Mouse (Mus musculus) retina, postnatal 7 days (tissue): ENCODE results near the gene Syap1.
"Not testable (repeated sequence)": the region's sequence is repeated elsewhere in the genome, so short reads cannot be mapped to it uniquely, and the experiment has no call there.

ENCODE experiments used
- DNase-seq: peaks from one replicate; pipeline ENCODE4 v3.0.0-alpha.2; 2012; ENCODE audit warnings: low read depth, low spot score

Syap1 gene

DNA sequence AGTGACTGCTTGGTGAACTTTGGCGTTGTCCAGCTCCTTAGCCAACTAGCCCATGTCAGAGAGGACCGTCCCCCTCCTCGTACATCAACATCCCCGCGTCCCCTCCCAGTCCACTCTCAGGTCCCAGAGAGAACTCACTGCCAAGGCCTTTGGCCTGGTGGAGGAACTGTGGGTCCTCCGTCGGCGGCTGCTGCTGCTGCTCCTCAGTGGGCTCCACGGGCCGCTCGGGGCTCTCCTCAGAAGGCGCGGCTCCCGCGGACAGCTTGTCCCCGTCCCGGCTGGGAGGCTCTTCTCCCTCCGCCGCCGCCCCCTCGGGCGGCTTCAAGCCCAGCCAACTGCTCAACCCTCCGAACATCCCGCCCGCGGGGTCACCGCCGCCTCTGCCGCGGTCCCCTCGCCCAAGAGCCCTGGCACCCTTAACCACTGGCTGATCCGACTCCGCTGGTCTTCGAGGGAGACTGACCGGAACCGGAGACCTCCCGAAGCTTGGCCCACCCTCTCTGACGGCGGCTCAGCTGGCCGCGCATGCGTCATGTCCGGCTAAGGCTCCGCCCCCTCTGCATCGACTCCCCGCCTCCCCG is at the start of gene Syap1:
Gene Syap1 (minus strand): TSS at position 517 of the 581 bp plus-strand sequence.
- DNase-seq, result peak; percentile 79

GRCm38 (mm10) chrX:162931467-162931866 is 43.2 kb upstream of the Syap1 start:
- DNase-seq, result no peak

DNA sequence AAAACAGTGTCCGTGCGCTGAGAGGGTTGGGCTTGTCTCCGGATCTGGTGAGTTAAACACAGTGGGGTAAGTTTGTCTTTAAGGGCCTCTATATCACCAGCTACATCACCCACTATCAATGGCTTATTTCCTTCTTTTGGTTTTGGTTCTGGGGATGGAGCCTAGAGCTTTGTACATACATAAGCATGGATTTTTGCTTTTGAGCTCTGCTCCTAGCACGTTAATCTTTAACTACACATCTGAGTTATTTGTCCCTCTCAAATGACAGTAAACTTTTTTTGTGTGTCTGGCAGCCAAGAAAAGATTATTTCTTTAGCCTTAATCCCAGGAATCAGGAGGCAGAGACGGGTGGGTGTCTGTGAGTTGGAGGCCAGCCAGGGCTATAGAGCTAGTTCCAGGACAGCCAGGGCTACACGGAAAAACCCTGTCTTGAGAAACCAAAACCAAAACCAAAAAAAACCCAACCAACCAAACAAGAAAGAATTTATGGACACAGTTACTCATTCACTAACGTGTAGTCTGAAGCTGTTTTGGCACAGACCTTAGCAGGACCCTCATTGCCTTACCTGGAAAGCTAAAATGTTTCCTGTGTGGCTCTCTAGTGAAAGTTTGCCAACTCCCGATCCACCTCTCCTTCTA is 33.4 kb upstream of the Syap1 start:
- DNase-seq, result no peak

GRCm38 (mm10) chrX:162915697-162916096 is 27.4 kb upstream of the Syap1 start:
- no peak for DNase-seq

DNA sequence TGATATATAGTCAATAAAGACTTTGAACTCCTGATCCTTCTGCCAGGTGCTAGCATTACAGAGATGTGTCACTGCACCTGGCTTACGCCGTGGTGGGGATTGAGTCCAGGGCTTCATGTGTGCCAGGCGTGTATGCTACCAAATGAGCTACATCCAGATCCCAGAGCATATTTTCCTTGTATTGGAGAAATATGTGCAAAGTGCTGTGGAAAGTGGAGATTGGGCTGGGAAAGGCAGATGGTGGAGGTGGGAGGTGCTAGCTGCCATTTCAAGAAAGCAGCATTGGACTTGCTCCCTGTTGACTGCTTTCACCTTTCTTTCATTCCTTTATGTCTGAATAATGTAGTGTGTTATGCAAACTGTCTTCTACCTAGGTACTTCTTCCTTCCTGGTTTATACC is 25.4 kb upstream of the Syap1 start:
- no peak for DNase-seq

- no peak for DNase-seq
Observed at GRCm38 (mm10) chrX:162907554-162907953, 19.3 kb upstream of the Syap1 start.

- no peak for DNase-seq
Observed at GRCm38 (mm10) chrX:162902040-162902734, 13.9 kb upstream of the Syap1 start.

DNA sequence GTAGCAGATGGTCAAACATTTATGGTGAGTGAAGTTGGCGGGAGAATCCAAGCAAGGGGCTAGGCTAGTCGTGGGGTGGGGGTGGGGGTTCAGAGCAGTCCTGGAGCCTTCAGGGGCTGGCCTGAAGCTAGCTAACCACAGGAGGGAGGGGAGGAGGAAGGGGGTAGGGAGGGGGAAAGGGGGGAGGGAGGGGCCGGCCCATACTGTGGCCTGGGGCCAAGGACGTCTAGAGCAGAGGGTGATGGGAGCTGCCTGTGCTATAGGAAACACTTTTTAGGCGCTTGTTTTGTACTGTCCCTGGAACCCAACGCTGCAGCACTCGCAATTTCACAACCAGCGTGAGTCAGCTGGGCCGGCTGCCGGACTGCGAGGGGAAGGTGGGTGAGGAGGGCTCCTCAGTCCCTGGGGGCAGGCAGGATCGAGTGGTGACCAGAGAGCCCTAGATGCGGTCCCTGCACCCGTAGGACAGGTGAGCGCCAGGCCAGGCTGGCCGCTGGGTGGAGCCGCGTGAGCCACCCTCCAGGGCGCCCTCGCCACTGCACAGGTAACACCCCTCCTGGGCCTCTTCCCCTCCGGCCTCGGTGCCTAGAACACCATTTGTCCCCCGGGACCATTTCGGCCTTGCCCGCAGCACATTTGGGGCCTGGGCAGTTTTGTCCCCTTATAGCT is 13.3 kb upstream of the Syap1 start:
- DNase-seq, result no peak

DNA sequence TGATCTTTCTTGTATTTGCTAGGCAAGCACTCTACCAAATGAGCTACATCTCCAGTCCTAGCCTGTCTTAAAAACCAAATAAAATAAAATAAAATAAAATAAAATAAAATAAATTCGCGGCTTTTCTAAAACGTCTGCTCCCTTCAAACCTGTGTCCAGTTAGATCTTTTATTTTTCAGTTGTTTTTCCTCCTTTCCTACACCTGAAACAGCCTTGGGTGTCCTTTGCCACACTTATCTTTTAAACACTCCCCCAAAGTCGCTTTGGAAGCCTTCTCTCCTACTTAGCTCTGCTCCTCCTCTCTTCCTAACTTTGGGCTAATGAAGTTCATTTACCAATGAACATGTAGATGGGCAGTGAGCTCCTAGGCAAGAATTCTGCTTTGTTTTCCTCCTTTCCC is 12.7 kb upstream of the Syap1 start, which contains the start of gene Ctps2:
Gene Ctps2 (plus strand): TSS at position 301 of the 400 bp plus-strand sequence.
- no peak for DNase-seq

GRCm38 (mm10) chrX:162888575-162889223 is 452 bp upstream of the Syap1 start:
- DNase-seq, result not testable (repeated sequence)

- DNase-seq, result no peak
Observed at GRCm38 (mm10) chrX:162878236-162878635, 10.0 kb downstream of the Syap1 start.

DNA sequence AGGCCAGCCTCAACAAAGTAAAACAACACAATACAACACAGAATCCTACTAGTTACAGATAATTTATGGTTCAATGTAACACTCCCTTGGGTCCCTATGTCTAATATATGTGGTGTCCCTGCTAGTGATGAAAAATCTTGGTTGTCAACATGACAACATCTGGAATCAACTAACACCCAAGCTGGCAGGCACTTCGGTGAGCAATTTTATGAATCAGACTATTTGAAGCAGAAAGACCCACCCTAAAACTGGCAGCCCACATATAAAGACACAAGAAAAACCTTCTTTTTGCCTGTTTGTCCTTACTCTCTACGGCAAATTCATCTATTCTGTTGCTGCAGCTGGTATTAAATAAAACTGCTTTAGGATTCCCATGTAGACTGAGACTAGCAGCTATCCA is 14.5 kb downstream of the Syap1 start:
- DNase-seq, result no peak

DNA sequence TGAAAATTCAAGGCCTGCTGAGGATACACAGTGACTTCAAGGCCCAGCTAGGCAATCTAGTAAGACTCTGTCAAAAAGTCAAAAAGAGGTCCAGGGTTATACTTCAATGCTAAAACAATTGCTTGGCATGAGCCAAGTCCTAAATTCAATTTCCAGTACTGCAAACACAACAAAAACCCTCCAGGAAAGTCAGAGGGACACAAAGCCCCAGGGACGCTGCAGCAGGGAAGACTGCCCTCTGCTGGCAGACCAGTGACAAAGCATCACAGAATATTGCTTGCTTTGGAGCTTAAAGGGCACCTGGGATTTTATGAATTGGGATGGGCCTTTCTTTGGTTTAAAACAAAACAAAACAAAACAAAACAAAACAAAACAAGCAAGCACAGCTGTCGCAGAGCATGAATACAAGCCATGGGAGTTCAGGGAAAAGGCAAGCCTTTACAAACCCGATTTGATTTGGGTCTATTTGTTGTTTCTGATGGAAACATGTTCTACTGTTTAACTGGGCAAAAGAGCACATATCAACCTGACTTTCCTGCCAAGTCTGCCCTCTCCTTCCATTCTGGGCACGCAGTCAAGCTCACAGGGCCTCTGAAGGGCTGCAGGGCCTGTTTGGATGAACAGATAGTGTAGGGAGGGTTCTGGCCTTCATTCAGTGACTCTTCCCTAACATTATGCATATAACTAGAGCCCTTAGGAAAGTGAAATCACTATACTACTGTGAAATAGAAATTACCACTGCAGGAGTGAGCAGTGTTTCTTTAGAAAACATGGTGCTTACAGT is 16.3 kb downstream of the Syap1 start:
- DNase-seq, result peak; percentile 3

GRCm38 (mm10) chrX:162868294-162868965 is 19.8 kb downstream of the Syap1 start:
- DNase-seq, result no peak

- no peak for DNase-seq
Observed at GRCm38 (mm10) chrX:162848682-162849081, 39.6 kb downstream of the Syap1 start.

GRCm38 (mm10) chrX:162845531-162845930 is 42.7 kb downstream of the Syap1 start:
- no peak for DNase-seq

- no peak for DNase-seq
Observed at GRCm38 (mm10) chrX:162844447-162845100, 43.7 kb downstream of the Syap1 start.

DNA sequence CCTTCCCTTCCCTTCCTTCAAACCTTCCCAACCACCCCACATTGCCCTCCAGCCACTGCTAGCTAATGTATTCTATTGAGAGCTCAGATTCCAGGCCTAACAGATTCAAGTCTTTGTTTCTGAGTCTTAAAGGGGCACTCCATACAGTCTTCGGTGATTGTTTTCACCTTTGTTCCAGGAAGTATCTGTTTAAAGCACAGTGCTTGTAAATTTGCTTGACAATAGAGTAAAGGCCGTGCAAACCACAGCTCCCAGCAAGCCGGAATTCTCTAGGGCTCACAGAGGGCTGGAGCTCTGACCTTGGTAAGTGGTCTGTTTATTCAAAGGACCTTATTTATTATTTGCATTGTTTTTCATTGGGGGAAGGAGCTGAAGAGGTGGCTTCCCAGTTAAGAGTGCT is 56.1 kb downstream of the Syap1 start:
- no peak for DNase-seq

- no peak for DNase-seq
Observed at GRCm38 (mm10) chrX:162831542-162831941, 56.7 kb downstream of the Syap1 start.

DNA sequence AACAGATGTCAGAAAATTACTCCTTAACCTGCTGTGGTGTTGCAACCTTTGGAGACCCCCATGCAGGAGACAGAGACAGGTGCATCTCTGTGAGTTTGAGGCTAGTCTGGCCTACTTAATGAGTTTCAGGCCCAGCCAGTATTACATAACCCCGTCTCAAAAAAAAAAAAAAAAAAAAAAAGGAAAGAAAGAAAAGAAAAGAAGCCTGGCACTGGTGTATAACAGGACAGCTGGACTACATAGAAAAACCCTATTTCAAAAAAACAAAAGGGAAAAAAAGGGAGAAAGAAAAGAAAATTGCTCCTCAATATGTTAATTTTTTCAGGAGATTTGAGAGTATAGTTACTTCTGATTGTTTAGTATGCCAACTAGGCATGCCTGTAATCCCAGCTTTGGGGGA is 57.2 kb downstream of the Syap1 start:
- no peak for DNase-seq
